Mouse (Mus musculus) adipose tissue, adult 10 weeks (tissue): ENCODE measurements around the gene Smox. TPM values are rescaled to one million over a fixed set of nuclear protein-coding genes. Genes with fewer than 3 reads are reported as not detected.

Source experiments
- polyA plus RNA-seq: library from polyadenylated mRNA; stranded (reverse); fragments of 350-450 nt; fragmentation: Illumina TruSeq; extraction: RNeasy Lipid Tissue Mini Kit (QIAGEN cat#74804); gene quantifications from one replicate; pipeline ENCODE4 v1.2.3, GENCODE M21; 2014; ENCODE audit warnings: low read depth, low replicate concordance

The Smox gene
- polyA plus RNA-seq, result 29.2 TPM

GRCm38 (mm10) chr2:131491196-131491595 is at the start of gene Smox:
Gene Smox (plus strand): TSS chr2:131491496.

GRCm38 (mm10) chr2:131561891-131562585 is 70.7 kb downstream of the Smox start, which contains the start of gene Adra1d:
Gene Adra1d (minus strand): TSS chr2:131562283.

Other genes with a start within 250 kb of the Smox start
- 28.5 TPM for gene Pank2, start 229.0 kb upstream of the Smox start, polyA plus RNA-seq
- 9.0 TPM for gene Rnf24, start 138.6 kb upstream of the Smox start, polyA plus RNA-seq
- 2.3 TPM for gene Adra1d, start 70.8 kb downstream of the Smox start, polyA plus RNA-seq